Mouse (Mus musculus): ENCODE results near the gene Bpifc.
"Not testable (repeated sequence)": the region's sequence is repeated elsewhere in the genome, so short reads cannot be mapped to it uniquely, and the experiment has no call there.

The Bpifc gene

GRCm38 (mm10) chr10:86011781-86012180 lies at the start of gene Bpifc:
TSS of gene Bpifc (minus strand) at chr10:86011895.
- DNase-seq: no peak

- DNase-seq: no peak
Measured at GRCm38 (mm10) chr10:86060267-86060666, 48.6 kb upstream of the Bpifc start.

- DNase-seq: no peak
Measured at GRCm38 (mm10) chr10:86057712-86058111, 46.0 kb upstream of the Bpifc start.

GRCm38 (mm10) chr10:86057286-86057685 lies 45.6 kb upstream of the Bpifc start:
- no peak for DNase-seq

GRCm38 (mm10) chr10:86056297-86056903 lies 44.7 kb upstream of the Bpifc start:
- DNase-seq: no peak

GRCm38 (mm10) chr10:86052818-86053522 lies 41.3 kb upstream of the Bpifc start:
- DNase-seq: no peak

DNA sequence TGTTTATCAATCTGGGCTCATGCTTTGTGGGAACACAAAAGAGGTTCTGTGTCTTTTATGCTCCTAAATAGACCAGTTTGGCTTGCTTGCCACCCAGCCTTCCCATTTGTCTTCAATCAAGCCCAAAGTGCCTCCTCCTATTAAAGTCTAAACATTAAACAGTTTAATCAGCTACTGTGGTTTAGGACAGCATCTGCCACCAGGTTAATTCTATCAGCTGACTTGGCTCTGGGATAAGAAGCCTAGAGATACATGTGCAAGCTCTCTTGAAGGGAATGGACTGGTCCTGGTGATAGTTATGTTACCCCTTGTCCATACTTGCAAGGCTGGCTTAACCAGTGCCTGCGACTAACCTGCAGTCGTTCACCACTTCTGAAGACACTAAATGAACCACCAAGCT lies 38.8 kb upstream of the Bpifc start:
- no peak for DNase-seq

- no peak for DNase-seq
Measured at GRCm38 (mm10) chr10:86047786-86048185, 36.1 kb upstream of the Bpifc start.

DNA sequence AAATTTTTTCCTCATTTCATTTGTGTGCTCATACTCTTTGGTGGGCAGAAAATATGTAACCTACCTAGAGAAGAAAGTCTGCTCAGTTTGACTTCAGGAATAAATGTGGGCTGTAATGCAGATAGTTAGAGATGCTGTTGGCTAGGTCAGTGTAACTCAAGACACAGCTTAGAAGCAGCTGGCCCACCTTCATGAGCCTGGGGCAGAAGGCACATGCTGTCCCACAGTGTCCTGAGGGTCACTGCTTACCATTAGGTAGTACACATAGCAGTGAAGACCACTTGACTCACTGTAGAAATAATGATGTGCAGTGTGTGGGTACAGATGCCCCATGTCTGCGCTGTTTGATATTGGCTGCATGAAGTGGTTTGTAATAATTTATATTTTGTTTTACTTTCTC lies 34.7 kb upstream of the Bpifc start:
- no peak for DNase-seq

GRCm38 (mm10) chr10:86044066-86044465 lies 32.4 kb upstream of the Bpifc start:
- no peak for DNase-seq

- DNase-seq: no peak
Measured at GRCm38 (mm10) chr10:86043651-86044050, 32.0 kb upstream of the Bpifc start.

GRCm38 (mm10) chr10:86034007-86034728 lies 22.5 kb upstream of the Bpifc start:
- DNase-seq: no peak

DNA sequence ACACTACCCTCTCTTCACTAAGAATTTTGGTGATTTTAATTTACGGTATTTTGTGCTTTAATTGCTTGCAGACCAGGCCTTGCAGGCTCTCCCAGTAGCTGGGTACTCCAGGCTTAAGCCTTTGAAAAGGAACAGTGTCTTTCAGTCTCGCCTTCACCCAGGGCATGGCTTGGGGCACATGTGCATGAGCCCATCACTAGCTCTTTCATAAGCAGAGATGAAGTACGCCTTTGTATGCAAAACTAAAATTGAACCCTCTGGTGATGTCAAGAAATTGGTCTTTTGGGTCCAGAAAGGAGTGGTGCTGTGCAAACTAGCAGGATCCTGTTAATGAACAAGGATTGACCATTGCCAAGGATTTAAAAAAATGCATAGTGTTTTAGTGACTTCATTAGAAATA lies 20.8 kb upstream of the Bpifc start:
- DNase-seq: no peak

DNA sequence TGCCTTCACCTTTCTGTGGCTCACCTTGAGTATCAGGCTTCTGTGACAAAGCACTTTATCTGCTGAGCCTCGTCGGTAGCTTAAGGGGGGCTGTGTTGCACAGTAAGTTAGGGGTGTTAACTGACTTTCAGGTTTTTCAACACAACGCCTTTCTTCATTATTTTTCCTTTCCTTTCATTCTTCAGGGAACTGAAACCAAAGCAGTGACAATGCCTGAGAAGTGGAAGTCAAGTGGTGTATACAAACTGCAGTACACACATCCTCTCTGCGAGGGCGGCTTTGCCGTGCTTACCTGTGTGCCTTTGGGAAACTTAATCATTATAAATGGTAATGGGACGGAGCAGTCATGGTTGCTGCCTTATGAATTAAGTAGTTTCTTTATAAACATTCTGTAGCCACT lies 19.0 kb upstream of the Bpifc start:
- no peak for DNase-seq

DNA sequence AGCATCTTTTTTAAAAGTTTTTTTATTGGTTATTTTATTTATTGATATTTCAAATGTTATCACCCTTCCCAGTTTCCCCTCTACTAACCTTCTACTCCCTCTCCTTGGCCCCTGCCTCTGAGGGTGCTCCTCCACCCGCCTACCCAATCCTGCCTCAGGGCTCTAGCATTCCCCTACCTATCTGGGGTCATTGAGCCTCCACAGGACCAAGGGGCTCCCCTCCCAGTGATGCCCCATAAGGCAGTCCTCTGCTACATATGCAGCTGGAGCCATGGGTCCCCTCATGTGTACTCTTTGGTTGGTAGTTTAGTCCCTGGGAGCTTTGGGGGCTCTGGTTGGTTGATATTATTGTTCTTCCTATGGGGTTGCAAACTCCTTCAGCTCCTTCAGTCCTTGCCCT lies 15.1 kb upstream of the Bpifc start:
- DNase-seq: not testable (repeated sequence)

DNA sequence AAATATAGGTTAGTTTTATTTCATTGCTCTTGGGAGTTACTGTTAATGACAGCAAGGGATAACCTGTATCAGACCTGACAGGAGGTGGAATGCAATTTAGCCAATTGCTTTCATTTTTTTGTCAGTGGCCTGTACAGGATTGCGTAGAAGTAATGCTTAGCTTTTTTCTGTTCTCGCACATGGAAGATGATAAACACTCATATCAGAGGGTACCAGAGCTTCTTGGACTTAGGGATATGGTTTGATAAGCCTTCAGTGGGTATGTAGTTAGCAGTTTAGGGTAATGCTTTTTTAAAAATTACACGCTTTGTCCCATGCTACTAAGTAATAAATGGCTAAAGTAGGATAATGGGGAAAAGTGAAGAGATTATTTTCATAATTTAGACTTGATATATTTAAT lies 14.7 kb upstream of the Bpifc start:
- no peak for DNase-seq

GRCm38 (mm10) chr10:86025906-86026305 lies 14.2 kb upstream of the Bpifc start:
- no peak for DNase-seq

- DNase-seq: no peak
Measured at GRCm38 (mm10) chr10:86023149-86023548, 11.5 kb upstream of the Bpifc start.

- DNase-seq: no peak
Measured at GRCm38 (mm10) chr10:86022474-86022816, 10.8 kb upstream of the Bpifc start.

DNA sequence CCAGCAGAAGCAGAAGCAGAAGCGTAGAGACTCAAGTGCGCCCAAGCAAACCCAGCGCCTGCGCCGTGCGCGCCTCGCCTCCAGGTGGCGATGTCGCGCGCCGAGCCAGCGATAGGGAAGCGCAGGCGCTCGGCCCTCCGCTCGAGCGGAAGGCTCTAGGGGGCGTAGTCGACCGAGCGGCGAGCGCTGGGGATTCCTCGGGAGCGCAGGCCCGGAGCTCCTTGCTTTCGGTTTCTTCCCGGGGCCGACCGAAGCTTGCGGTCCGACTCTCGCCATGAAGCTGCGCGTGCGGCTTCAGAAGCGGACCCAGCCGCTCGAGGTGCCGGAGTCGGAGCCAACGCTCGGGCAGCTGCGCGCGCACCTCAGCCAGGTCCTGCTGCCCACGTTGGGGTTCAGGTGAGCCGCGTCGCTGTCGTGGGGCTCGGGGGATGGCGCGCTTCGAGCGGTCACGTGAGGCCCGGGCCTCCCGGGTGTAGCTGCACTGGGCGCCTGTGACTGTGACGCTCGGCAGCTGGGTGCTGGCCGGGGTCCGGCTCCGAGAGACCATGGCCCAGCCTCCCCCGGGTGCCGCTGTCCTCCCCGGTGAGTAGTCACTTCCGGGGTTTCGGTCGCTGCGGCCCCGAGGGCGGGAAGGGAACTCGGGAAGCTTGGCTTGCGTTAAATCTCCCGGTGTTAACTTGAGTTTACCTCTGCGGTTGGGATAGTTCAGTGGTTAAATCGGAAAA lies 10.2 kb upstream of the Bpifc start, which contains the start of gene Fbxo7:
Fbxo7 (plus strand) TSS at position 224 of the 725 bp plus-strand sequence.
- DNase-seq: peak; percentile 87

GRCm38 (mm10) chr10:86021408-86021748 lies 9.7 kb upstream of the Bpifc start:
- no peak for DNase-seq

- DNase-seq: no peak
Measured at GRCm38 (mm10) chr10:86018813-86019212, 7.1 kb upstream of the Bpifc start.

GRCm38 (mm10) chr10:86017781-86018180 lies 6.1 kb upstream of the Bpifc start:
- DNase-seq: no peak

GRCm38 (mm10) chr10:86011172-86011571 lies 523 bp downstream of the Bpifc start:
- no peak for DNase-seq
